Mouse (Mus musculus) myocyte (in vitro differentiated cells): Measurements from ENCODE around the gene Abcc4. TPM values are rescaled to one million over a fixed set of nuclear protein-coding genes. Genes with fewer than 3 reads are reported as not detected.

ENCODE experiments used
- H3K27me3 ChIP-seq: one replicate; pipeline ENCODE4 v1.6.1; 2011; ENCODE audit not compliant: control insufficient read depth, insufficient read depth, insufficient read length
- H3K36me3 ChIP-seq: one replicate; pipeline ENCODE4 v1.6.1; 2011; ENCODE audit not compliant: control insufficient read depth, insufficient read depth
- H3K4me2 ChIP-seq: one replicate; pipeline ENCODE4 v1.6.1; 2011; ENCODE audit warnings: low read depth, control low read depth
- H3K4me3 ChIP-seq: one replicate; pipeline ENCODE4 v1.5.1; 2011; ENCODE audit warnings: mild to moderate bottlenecking, control low read depth, moderate library complexity
- H3K79me2 ChIP-seq: one replicate; pipeline ENCODE4 v1.6.1; 2011; ENCODE audit not compliant: control insufficient read depth, insufficient read depth
- H3ac ChIP-seq: one replicate; pipeline ENCODE4 v1.6.1; 2011; ENCODE audit not compliant: control insufficient read depth, insufficient read length
- CEBPB ChIP-seq: IDR thresholded peaks from 2 replicates; pipeline ENCODE4 v1.6.1; 2011; ENCODE audit warnings: mild to moderate bottlenecking, moderate library complexity; ENCODE audit not compliant: poor library complexity, insufficient read depth, severe bottlenecking
- E2F4 ChIP-seq: IDR thresholded peaks from one replicate; pipeline ENCODE4 v1.6.1; 2011; ENCODE audit warnings: mild to moderate bottlenecking, control low read depth, moderate library complexity; ENCODE audit not compliant: insufficient read depth
- MAX ChIP-seq: IDR thresholded peaks from one replicate; pipeline ENCODE4 v1.6.1; 2011; ENCODE audit warnings: low read depth, mild to moderate bottlenecking, control low read depth
- MYOD1 ChIP-seq, 3 experiments: IDR thresholded peaks; one replicate each; pipeline ENCODE4 v1.6.1; 2011; ENCODE audit warnings: control low read depth in 2 of 3, low read depth in 2 of 3, mild to moderate bottlenecking in 2 of 3, moderate library complexity in 1 of 3; ENCODE audit not compliant: insufficient read length in 2 of 3, control insufficient read depth in 1 of 3
- MYOG ChIP-seq, 3 experiments: IDR thresholded peaks; one replicate each; pipeline ENCODE4 v1.6.1; 2011; ENCODE audit warnings: control low read depth in 2 of 3, low read depth in 2 of 3, mild to moderate bottlenecking in 2 of 3; ENCODE audit not compliant: insufficient read length in 2 of 3, control insufficient read depth in 1 of 3, insufficient read depth in 1 of 3
- POLR2A ChIP-seq: IDR thresholded peaks from one replicate; pipeline ENCODE4 v1.6.1; 2011; ENCODE audit warnings: low read depth, mild to moderate bottlenecking, control low read depth, moderate library complexity; ENCODE audit not compliant: insufficient read length
- POLR2AphosphoS2 ChIP-seq: IDR thresholded peaks from one replicate; pipeline ENCODE4 v1.6.1; 2011; ENCODE audit warnings: low read depth, control low read depth; ENCODE audit not compliant: insufficient read length
- REST ChIP-seq: IDR thresholded peaks from one replicate; pipeline ENCODE4 v1.6.1; 2011; ENCODE audit warnings: mild to moderate bottlenecking, control low read depth, moderate library complexity; ENCODE audit not compliant: insufficient read depth, insufficient read length
- SRF ChIP-seq: IDR thresholded peaks from one replicate; pipeline ENCODE4 v1.6.1; 2011; ENCODE audit warnings: low read depth; ENCODE audit not compliant: control insufficient read depth, insufficient read length
- TCF12 ChIP-seq: IDR thresholded peaks from one replicate; pipeline ENCODE4 v1.6.1; 2011; ENCODE audit warnings: mild to moderate bottlenecking, control low read depth; ENCODE audit not compliant: poor library complexity, insufficient read depth, severe bottlenecking
- TCF3 ChIP-seq: IDR thresholded peaks from one replicate; pipeline ENCODE4 v1.6.1; 2011; ENCODE audit warnings: low read depth, control low read depth; ENCODE audit not compliant: insufficient read length
- USF1 ChIP-seq: IDR thresholded peaks from one replicate; pipeline ENCODE4 v1.6.1; 2011; ENCODE audit warnings: low read depth, mild to moderate bottlenecking, control low read depth, moderate library complexity
- polyA plus RNA-seq: library from polyadenylated mRNA; unstranded; fragments of >200 nt; fragmentation: generic; extraction: Trizol; gene quantifications from one replicate; pipeline ENCODE4 v1.2.1, GENCODE M21; 2012; ENCODE audit warnings: missing spikeins

Gene Abcc4
- polyA plus RNA-seq, 1 experiment, result 6.3 TPM

- no peak for TF ChIP-seq MYOD1 (IDR thresholded peaks at IDR 0.05; ENCODE audit: control insufficient read depth in 1 of 3, insufficient read length in 2 of 3, low read depth in 2 of 3)
- no peaks in the 10 kb centered on the region for H3K79me2 ChIP-seq
- no peak overlapping the region for H3K4me3 ChIP-seq
- no peak overlapping the region for H3K4me2 ChIP-seq
- H3ac ChIP-seq, result no peak overlapping the region
- no peaks in the 10 kb centered on the region for H3K27me3 ChIP-seq
- no peaks in the 10 kb centered on the region for H3K36me3 ChIP-seq
These were observed 41.4 kb downstream of the Abcc4 start for GRCm38 (mm10) chr14:118664661-118665060.

- Histone ChIP-seq H3K79me2 (no peaks in the 10 kb centered on the region), H3ac (no peak overlapping the region), H3K4me2 (no peak overlapping the region), H3K36me3 (no peaks in the 10 kb centered on the region), H3K27me3 (no peaks in the 10 kb centered on the region), H3K4me3 (no peak overlapping the region)
- no peak for TF ChIP-seq TCF3
- no peak for TF ChIP-seq MYOD1 (IDR thresholded peaks at IDR 0.05; ENCODE audit: control insufficient read depth in 1 of 3, insufficient read length in 2 of 3, low read depth in 2 of 3)
- no peak for TF ChIP-seq E2F4
- TF ChIP-seq SRF, result no peak
- TF ChIP-seq REST, result no peak
- no peak for TF ChIP-seq CEBPB
- TF ChIP-seq POLR2A, result no peak
- no peak for TF ChIP-seq MAX
- no peak for TF ChIP-seq USF1
- TF ChIP-seq MYOG (IDR thresholded peaks at IDR 0.05; ENCODE audit: control insufficient read depth in 1 of 3, insufficient read depth in 1 of 3, insufficient read length in 2 of 3, low read depth in 2 of 3), result no peak
- TF ChIP-seq POLR2AphosphoS2, result no peak
- no peak for TF ChIP-seq TCF12
These were observed 43.3 kb downstream of the Abcc4 start for GRCm38 (mm10) chr14:118662625-118663276.

- H3K4me2 ChIP-seq, result no peak overlapping the region
- TF ChIP-seq SRF (no peak), TCF12 (no peak), E2F4 (no peak), CEBPB (no peak), POLR2AphosphoS2 (no peak), REST (no peak), USF1 (no peak), MAX (no peak)
- H3K4me3 ChIP-seq, result no peak overlapping the region
- H3K27me3 ChIP-seq, result no peaks in the 10 kb centered on the region
- no peaks in the 10 kb centered on the region for H3K36me3 ChIP-seq
- no peaks in the 10 kb centered on the region for H3K79me2 ChIP-seq
- H3ac ChIP-seq, result no peak overlapping the region
These were observed 43.9 kb downstream of the Abcc4 start for GRCm38 (mm10) chr14:118662124-118662523.

- H3K79me2 ChIP-seq, result no peaks in the 10 kb centered on the region
- TF ChIP-seq USF1 (no peak), TCF12 (no peak), MAX (no peak), E2F4 (no peak), POLR2AphosphoS2 (no peak), POLR2A (no peak), SRF (no peak)
- H3K27me3 ChIP-seq, result no peaks in the 10 kb centered on the region
- H3K36me3 ChIP-seq, result no peaks in the 10 kb centered on the region
- no peak overlapping the region for H3K4me3 ChIP-seq
- no peak overlapping the region for H3K4me2 ChIP-seq
- no peak overlapping the region for H3ac ChIP-seq
These were observed 46.8 kb downstream of the Abcc4 start for GRCm38 (mm10) chr14:118659230-118659629.

- TF ChIP-seq SRF, result no peak
- Histone ChIP-seq H3K4me3 (no peak overlapping the region), H3K4me2 (peak overlapping the region; percentile 68), H3K36me3 (no peaks in the 10 kb centered on the region), H3ac (no peak overlapping the region), H3K79me2 (no peaks in the 10 kb centered on the region), H3K27me3 (no peaks in the 10 kb centered on the region)
These were observed 47.7 kb downstream of the Abcc4 start for GRCm38 (mm10) chr14:118658328-118658692.
